Mouse (Mus musculus) MEL (cell line): ENCODE data around the gene Sugp2. TPM values are rescaled to one million over a fixed set of nuclear protein-coding genes. Genes with fewer than 3 reads are reported as not detected.

Experiments used
- DNase-seq: peaks from one replicate; pipeline ENCODE4 v3.0.0; 2011; ENCODE audit warnings: low read depth, low spot score
- H3K27ac ChIP-seq: 2 replicates; pipeline ENCODE4 v1.5.1; 2012; ENCODE audit warnings: low read depth, mild to moderate bottlenecking, control low read depth, low read length, moderate library complexity; ENCODE audit not compliant: control insufficient read depth
- H3K27me3 ChIP-seq, 2 experiments: fragments of 150-350 bp in 1 of 2; sonication (generic) in 1 of 2; 2 replicates each; pipeline ENCODE4 v1.6.1; 2012; ENCODE audit warnings: low read length in 2 of 2, mild to moderate bottlenecking in 2 of 2, improper control_type of control experiment in 1 of 2, moderate library complexity in 1 of 2; ENCODE audit not compliant: insufficient read depth in 2 of 2, control insufficient read depth in 1 of 2
- H3K36me3 ChIP-seq, 2 experiments: 2 replicates each; pipeline ENCODE4 v1.6.1; 2012 to 2014; ENCODE audit warnings: low read length in 2 of 2, improper control_type of control experiment in 1 of 2, inconsistent platforms in 1 of 2, mild to moderate bottlenecking in 1 of 2; ENCODE audit not compliant: insufficient read depth in 2 of 2, control insufficient read depth in 1 of 2
- H3K4me1 ChIP-seq, 2 experiments: fragments of 150-350 bp in 1 of 2; sonication (generic) in 1 of 2; 2 replicates each; pipeline ENCODE4 v1.6.1; 2012; ENCODE audit warnings: low read length in 2 of 2, improper control_type of control experiment in 1 of 2, mild to moderate bottlenecking in 1 of 2; ENCODE audit not compliant: insufficient read depth in 2 of 2, control insufficient read depth in 1 of 2
- H3K4me3 ChIP-seq, 2 experiments: fragments of 150-350 bp in 1 of 2; sonication (generic) in 1 of 2; 2 replicates each; pipeline ENCODE4 v1.5.1; 2012; ENCODE audit warnings: low read depth in 2 of 2, low read length in 2 of 2, mild to moderate bottlenecking in 2 of 2, moderate library complexity in 2 of 2, control low read depth in 1 of 2, improper control_type of control experiment in 1 of 2; ENCODE audit not compliant: control insufficient read depth in 1 of 2, insufficient read depth in 1 of 2
- H3K79me2 ChIP-seq: 2 replicates; pipeline ENCODE4 v1.6.1; 2012; ENCODE audit warnings: mild to moderate bottlenecking, low read length, moderate library complexity; ENCODE audit not compliant: control insufficient read depth, poor library complexity, insufficient read depth
- H3K9ac ChIP-seq: 2 replicates; pipeline ENCODE4 v1.6.1; 2012; ENCODE audit warnings: low read depth, mild to moderate bottlenecking, control low read depth, low read length, moderate library complexity; ENCODE audit not compliant: control insufficient read depth, poor library complexity, severe bottlenecking
- H3K9me3 ChIP-seq: fragments of 150-350 bp; sonication (generic); replicated peaks from 2 replicates; pipeline ENCODE4 v1.6.1; 2012; ENCODE audit warnings: mild to moderate bottlenecking, low read length, improper control_type of control experiment, moderate library complexity; ENCODE audit not compliant: insufficient read depth
- ELF1 ChIP-seq: IDR thresholded peaks from 2 replicates; pipeline ENCODE4 v1.6.1; 2014; ENCODE audit warnings: low read depth, mild to moderate bottlenecking, inconsistent platforms, low read length, improper control_type of control experiment, moderate library complexity
- EP300 ChIP-seq, 2 experiments: IDR thresholded peaks; 2 replicates each; pipeline ENCODE4 v1.6.1; 2011; ENCODE audit warnings: improper control_type of control experiment in 2 of 2, low read length in 2 of 2, low read depth in 1 of 2, mild to moderate bottlenecking in 1 of 2
- ETS1 ChIP-seq: IDR thresholded peaks from 2 replicates; pipeline ENCODE4 v1.6.1; 2012; ENCODE audit warnings: low read depth, mild to moderate bottlenecking, inconsistent platforms, low read length, improper control_type of control experiment, moderate library complexity
- GATA1 ChIP-seq: IDR thresholded peaks from 2 replicates; pipeline ENCODE4 v1.6.1; 2011; ENCODE audit warnings: low read depth, low read length, improper control_type of control experiment
- HCFC1 ChIP-seq: IDR thresholded peaks from 2 replicates; pipeline ENCODE4 v1.6.1; 2012; ENCODE audit warnings: low read depth, mild to moderate bottlenecking, inconsistent platforms, low read length, improper control_type of control experiment, moderate library complexity
- JUND ChIP-seq: IDR thresholded peaks from 2 replicates; pipeline ENCODE4 v1.6.1; 2011; ENCODE audit warnings: low read depth, mild to moderate bottlenecking, improper control_type of control experiment, low read length
- KAT2A ChIP-seq: conservative IDR thresholded peaks from 2 replicates; pipeline ENCODE4 v1.6.1; 2012; ENCODE audit warnings: low read depth, low read length, improper control_type of control experiment, inconsistent platforms
- MAFK ChIP-seq: IDR thresholded peaks from 2 replicates; pipeline ENCODE4 v1.6.1; 2011; ENCODE audit warnings: low read depth, mild to moderate bottlenecking, low read length, improper control_type of control experiment, borderline replicate concordance
- MAX ChIP-seq: IDR thresholded peaks from 2 replicates; pipeline ENCODE4 v1.6.1; 2011; ENCODE audit warnings: low read length, improper control_type of control experiment
- NRF1 ChIP-seq: IDR thresholded peaks from 2 replicates; pipeline ENCODE4 v1.6.1; 2014; ENCODE audit warnings: low read depth, mild to moderate bottlenecking, inconsistent platforms, low read length, improper control_type of control experiment, moderate library complexity; ENCODE audit not compliant: poor library complexity, insufficient read depth, severe bottlenecking
- POLR2AphosphoS5 ChIP-seq: IDR thresholded peaks from 2 replicates; pipeline ENCODE4 v1.6.1; 2012; ENCODE audit warnings: low read depth, borderline replicate concordance, mild to moderate bottlenecking, inconsistent platforms, low read length, moderate library complexity, mixed read lengths
- SIN3A ChIP-seq: IDR thresholded peaks from 2 replicates; pipeline ENCODE4 v1.6.1; 2012; ENCODE audit warnings: low read length, improper control_type of control experiment, inconsistent platforms
- SMC3 ChIP-seq: IDR thresholded peaks from 2 replicates; pipeline ENCODE4 v1.6.1; 2011; ENCODE audit warnings: low read depth, low read length, improper control_type of control experiment
- TBP ChIP-seq: IDR thresholded peaks from 2 replicates; pipeline ENCODE4 v1.8.0; 2011; ENCODE audit warnings: low read depth, low read length, improper control_type of control experiment
- TCF12 ChIP-seq: IDR thresholded peaks from 2 replicates; pipeline ENCODE4 v1.6.1; 2014; ENCODE audit warnings: low read depth, mild to moderate bottlenecking, inconsistent platforms, low read length, improper control_type of control experiment, moderate library complexity
- USF2 ChIP-seq, 2 experiments: IDR thresholded peaks; 2 replicates each; pipeline ENCODE4 v1.6.1; 2011 to 2012; ENCODE audit warnings: improper control_type of control experiment in 2 of 2, low read length in 2 of 2, borderline replicate concordance in 1 of 2, inconsistent platforms in 1 of 2, low read depth in 1 of 2, mild to moderate bottlenecking in 1 of 2; ENCODE audit not compliant: insufficient read depth in 1 of 2
- ZC3H11A ChIP-seq: IDR thresholded peaks from 2 replicates; pipeline ENCODE4 v1.6.1; 2012; ENCODE audit warnings: low read depth, mild to moderate bottlenecking, inconsistent platforms, low read length, improper control_type of control experiment
- ZKSCAN1 ChIP-seq: IDR thresholded peaks from 2 replicates; pipeline ENCODE4 v1.6.1; 2012; ENCODE audit warnings: low read depth, mild to moderate bottlenecking, inconsistent platforms, low read length, improper control_type of control experiment, moderate library complexity
- ZMIZ1 ChIP-seq: IDR thresholded peaks from 2 replicates; pipeline ENCODE4 v1.6.1; 2012; ENCODE audit warnings: low read depth, mild to moderate bottlenecking, inconsistent platforms, low read length, improper control_type of control experiment, moderate library complexity
- ZNF384 ChIP-seq: IDR thresholded peaks from 2 replicates; pipeline ENCODE4 v1.6.1; 2012; ENCODE audit warnings: low read depth, mild to moderate bottlenecking, inconsistent platforms, low read length, improper control_type of control experiment
- polyA plus RNA-seq, 2 experiments: library from polyadenylated mRNA; stranded (reverse) in 1 of 2; unstranded in 1 of 2; fragments of >175 nt in 1 of 2; fragments of >200 nt in 1 of 2; gene quantifications; 2 replicates each; pipeline versions ENCODE4 v1.2.1 to v1.2.4; 2012; ENCODE audit warnings: low replicate concordance in 2 of 2, low read depth in 1 of 2; ENCODE audit not compliant: insufficient read length in 2 of 2, insufficient read depth in 1 of 2, missing spikeins in 1 of 2
- total RNA-seq: library from RNA; depleted of rRNA; stranded (reverse); fragments of 300-350 nt; gene quantifications from 2 replicates; pipeline ENCODE4 v1.2.3, GENCODE M21; 2012

The Sugp2 gene
- total and polyA plus RNA-seq, 3 experiments, result 23.9 to 27.4 TPM; not detected in 1

DNA sequence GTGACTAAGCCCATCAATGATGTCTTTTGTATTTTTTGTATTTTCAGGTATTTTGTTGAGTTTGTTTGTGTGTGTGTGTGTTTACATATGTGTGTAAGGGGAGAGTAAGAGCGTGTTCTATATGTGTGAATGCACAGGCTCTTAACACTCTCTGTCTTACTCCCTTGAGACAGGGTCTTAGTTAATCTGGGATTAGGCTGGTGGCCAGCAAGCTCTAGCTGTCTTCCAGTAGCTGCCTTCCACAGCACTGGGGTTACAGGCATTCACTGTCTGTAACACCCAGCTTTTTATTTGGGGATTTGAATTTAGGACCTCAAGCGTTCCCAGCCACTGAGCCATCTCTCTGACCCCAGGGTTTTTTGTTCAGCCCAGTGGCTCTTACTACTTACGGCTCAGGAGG, 13.8 kb downstream of the Sugp2 start:
- H3K79me2 ChIP-seq, result peaks cover 3% of the 10 kb centered on the region
- H3K4me3 ChIP-seq, result no peak overlapping the region
- TF ChIP-seq POLR2AphosphoS5 (no peak), TBP (no peak), NRF1 (no peak), HCFC1 (no peak), GATA1 (no peak), ZKSCAN1 (no peak), ETS1 (no peak), KAT2A (no peak), ZNF384 (no peak), SIN3A (no peak), MAFK (no peak)
- TF ChIP-seq, all 39 proteins: peak for 0
- Histone ChIP-seq H3K36me3 (peaks cover 0 to 12% of the 10 kb centered on the region in 2 experiments; a peak in 2 of 4 replicates), H3K27ac (no peak overlapping the region), H3K9ac (no peak overlapping the region), H3K27me3 (no peaks in the 10 kb centered on the region), H3K4me1 (no peaks in the 10 kb centered on the region), H3K9me3 (no peaks in the 10 kb centered on the region)
- no peak for DNase-seq

DNA sequence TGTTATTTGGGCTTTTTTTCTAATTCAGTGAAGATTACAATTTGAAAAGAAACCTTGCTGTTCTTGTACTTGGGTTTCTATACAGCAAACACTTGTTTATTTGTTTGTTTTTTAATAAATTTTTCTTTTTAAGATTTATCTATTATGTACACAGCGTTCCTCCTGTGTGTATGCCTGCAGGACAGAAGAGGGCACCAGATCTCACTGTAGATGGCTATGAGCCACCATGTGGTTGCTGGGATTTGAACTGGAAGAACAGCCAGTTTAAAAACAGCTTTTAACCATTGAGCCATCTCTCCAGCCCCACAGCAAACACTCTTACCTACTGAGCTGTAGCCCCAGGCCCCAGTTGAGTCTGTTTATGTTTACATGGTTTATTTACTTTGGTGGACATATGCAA, 20.6 kb downstream of the Sugp2 start:
- Histone ChIP-seq H3K9ac (no peak overlapping the region), H3K27me3 (no peaks in the 10 kb centered on the region), H3K4me3 (no peak overlapping the region), H3K79me2 (no peaks in the 10 kb centered on the region), H3K36me3 (peaks cover 0 to 21% of the 10 kb centered on the region in 2 experiments; a peak in 1 of 4 replicates), H3K4me1 (no peaks in the 10 kb centered on the region; a peak in 1 of 4 replicates), H3K9me3 (no peaks in the 10 kb centered on the region), H3K27ac (no peak overlapping the region)
- no peak for TF ChIP-seq SMC3
- no peak for TF ChIP-seq POLR2AphosphoS5
- no peak for TF ChIP-seq ETS1
- no peak for TF ChIP-seq ZKSCAN1
- no peak for TF ChIP-seq ELF1
- no peak for TF ChIP-seq USF2 (IDR thresholded peaks at IDR 0.05; ENCODE audit: borderline replicate concordance in 1 of 2, insufficient read depth in 1 of 2, low read depth in 1 of 2, low read length in 2 of 2)
- TF ChIP-seq ZC3H11A, result no peak
- TF ChIP-seq ZMIZ1, result no peak
- TF ChIP-seq JUND, result no peak
- no peak for TF ChIP-seq TCF12
- no peak for TF ChIP-seq EP300 (IDR thresholded peaks at IDR 0.05; ENCODE audit: low read depth in 1 of 2, low read length in 2 of 2)
- no peak for TF ChIP-seq MAFK
- no peak for TF ChIP-seq MAX
- no peak for DNase-seq
